Mouse (Mus musculus) heart, postnatal 25 days (tissue): ENCODE data around the gene Dnajb8. TPM values are rescaled to one million over a fixed set of nuclear protein-coding genes. Genes with fewer than 3 reads are reported as not detected.

Experiments used
- DNase-seq: peaks from one replicate; pipeline ENCODE4 v3.0.0; 2022; ENCODE audit warnings: low spot score
- intact Hi-C: fragments of 180-260 bp; cut with DNase I; formaldehyde crosslinking; loops from one replicate; pipeline ENCODE4 v1.15.1; 2025
- total RNA-seq, 2 experiments: library from RNA; stranded (reverse); gene quantifications; 2 replicates each; pipeline ENCODE4 v1.2.3; 2021

Dnajb8 gene
- total RNA-seq, 2 experiments from 2014 or later = not detected

- no peak for DNase-seq
- intact Hi-C loops = no loop called here
Observed at GRCm38 (mm10) chr6:88267068-88267467, 45.0 kb downstream of the Dnajb8 start.

GRCm38 (mm10) chr6:88267970-88268369 lies 45.9 kb downstream of the Dnajb8 start:
- intact Hi-C loops = no loop called here
- DNase-seq = no peak

- no peak for DNase-seq
- intact Hi-C loops = no loop called here
Observed at GRCm38 (mm10) chr6:88274623-88275022, 52.6 kb downstream of the Dnajb8 start.

GRCm38 (mm10) chr6:88276221-88276620 lies 54.2 kb downstream of the Dnajb8 start:
- DNase-seq = no peak
- intact Hi-C loops = no loop called here

GRCm38 (mm10) chr6:88277242-88277641 lies 55.2 kb downstream of the Dnajb8 start:
- no peak for DNase-seq
- intact Hi-C loops = no loop called here

GRCm38 (mm10) chr6:88278141-88278540 lies 56.1 kb downstream of the Dnajb8 start:
- intact Hi-C loops = no loop called here
- DNase-seq = no peak

GRCm38 (mm10) chr6:88290129-88290766 lies 68.2 kb downstream of the Dnajb8 start:
- intact Hi-C loops = no loop called here

GRCm38 (mm10) chr6:88292274-88292909 lies 70.3 kb downstream of the Dnajb8 start:
- DNase-seq = no peak
- intact Hi-C loops = no loop called here

More at GRCm38 (mm10) chr6:88290129-88290766, 68.2 kb downstream of the Dnajb8 start:
- peak; percentile 58 for DNase-seq

GRCm38 (mm10) chr6:88299491-88299890 lies 77.4 kb downstream of the Dnajb8 start:
- intact Hi-C loops = no loop called here
- no peak for DNase-seq

- intact Hi-C loops = no loop called here
- no peak for DNase-seq
Observed at GRCm38 (mm10) chr6:88301234-88301633, 79.2 kb downstream of the Dnajb8 start.

Other genes with a start within 250 kb of the Dnajb8 start
- gene H1fx, start 240.6 kb upstream of the Dnajb8 start, total RNA-seq = 1 to 10 TPM; 1.7 to 2.7 TPM
- gene Rab7, start 177.0 kb upstream of the Dnajb8 start, total RNA-seq = 100 to 1,000 TPM; 292 to 305 TPM
- 100 to 1,000 TPM in 1 of 2 experiments, 10 to 100 TPM in 1; 95.7 to 115 TPM for gene Rpn1, start 137.8 kb upstream of the Dnajb8 start, total RNA-seq
- gene Gata2, start 28.4 kb upstream of the Dnajb8 start, total RNA-seq = 10 to 100 TPM; 17.0 to 19.8 TPM
- gene Eefsec, start 224.3 kb downstream of the Dnajb8 start, total RNA-seq = 1 to 10 TPM; 6.5 to 6.7 TPM
- gene Ruvbl1, start 243.1 kb downstream of the Dnajb8 start, total RNA-seq = 10 to 100 TPM; 15.2 to 16.7 TPM